Mouse (Mus musculus): ENCODE measurements around the gene Abca5. TPM values are rescaled to one million over a fixed set of nuclear protein-coding genes. Genes with fewer than 3 reads are reported as not detected.

The Abca5 gene
- polyA plus RNA-seq (2017; shearing (Covaris generic)) = 2.1 TPM

GRCm38 (mm10) chr11:110337289-110338245 lies at the start of gene Abca5:
Gene Abca5 (minus strand): TSS chr11:110337716.

GRCm38 (mm10) chr11:110251534-110251933 lies 86.0 kb downstream of the Abca5 start, which contains the start of gene Abca6:
Gene Abca6 (minus strand): TSS chr11:110251776.

Other genes with a start within 250 kb of the Abca5 start
- not detected for gene Abca8a, start 241.7 kb downstream of the Abca5 start, polyA plus RNA-seq (2017; shearing (Covaris generic))
- not detected for gene Abca9, start 169.5 kb downstream of the Abca5 start, polyA plus RNA-seq (2017; shearing (Covaris generic))
- not detected for gene Abca6, start 85.9 kb downstream of the Abca5 start, polyA plus RNA-seq (2017; shearing (Covaris generic))
- 13.8 TPM for gene Map2k6, start 61.4 kb upstream of the Abca5 start, polyA plus RNA-seq (2017; shearing (Covaris generic))

All from effector memory CD4-positive, alpha-beta T cell, adult 5 months (primary cell).